Mouse (Mus musculus) MEL (cell line): Measurements from ENCODE around the gene Hebp1. TPM values are rescaled to one million over a fixed set of nuclear protein-coding genes. Genes with fewer than 3 reads are reported as not detected.

Experiments
- DNase-seq: peaks from one replicate; pipeline ENCODE4 v3.0.0; 2011; ENCODE audit warnings: low read depth, low spot score
- H3K27ac ChIP-seq: 2 replicates; pipeline ENCODE4 v1.5.1; 2012; ENCODE audit warnings: low read depth, mild to moderate bottlenecking, control low read depth, low read length, moderate library complexity; ENCODE audit not compliant: control insufficient read depth
- H3K27me3 ChIP-seq, 2 experiments: fragments of 150-350 bp in 1 of 2; sonication (generic) in 1 of 2; 2 replicates each; pipeline ENCODE4 v1.6.1; 2012; ENCODE audit warnings: low read length in 2 of 2, mild to moderate bottlenecking in 2 of 2, improper control_type of control experiment in 1 of 2, moderate library complexity in 1 of 2; ENCODE audit not compliant: insufficient read depth in 2 of 2, control insufficient read depth in 1 of 2
- H3K36me3 ChIP-seq, 2 experiments: 2 replicates each; pipeline ENCODE4 v1.6.1; 2012 to 2014; ENCODE audit warnings: low read length in 2 of 2, improper control_type of control experiment in 1 of 2, inconsistent platforms in 1 of 2, mild to moderate bottlenecking in 1 of 2; ENCODE audit not compliant: insufficient read depth in 2 of 2, control insufficient read depth in 1 of 2
- H3K4me1 ChIP-seq, 2 experiments: fragments of 150-350 bp in 1 of 2; sonication (generic) in 1 of 2; 2 replicates each; pipeline ENCODE4 v1.6.1; 2012; ENCODE audit warnings: low read length in 2 of 2, improper control_type of control experiment in 1 of 2, mild to moderate bottlenecking in 1 of 2; ENCODE audit not compliant: insufficient read depth in 2 of 2, control insufficient read depth in 1 of 2
- H3K4me3 ChIP-seq, 2 experiments: fragments of 150-350 bp in 1 of 2; sonication (generic) in 1 of 2; 2 replicates each; pipeline ENCODE4 v1.5.1; 2012; ENCODE audit warnings: low read depth in 2 of 2, low read length in 2 of 2, mild to moderate bottlenecking in 2 of 2, moderate library complexity in 2 of 2, control low read depth in 1 of 2, improper control_type of control experiment in 1 of 2; ENCODE audit not compliant: control insufficient read depth in 1 of 2, insufficient read depth in 1 of 2
- H3K79me2 ChIP-seq: 2 replicates; pipeline ENCODE4 v1.6.1; 2012; ENCODE audit warnings: mild to moderate bottlenecking, low read length, moderate library complexity; ENCODE audit not compliant: control insufficient read depth, poor library complexity, insufficient read depth
- H3K9ac ChIP-seq: 2 replicates; pipeline ENCODE4 v1.6.1; 2012; ENCODE audit warnings: low read depth, mild to moderate bottlenecking, control low read depth, low read length, moderate library complexity; ENCODE audit not compliant: control insufficient read depth, poor library complexity, severe bottlenecking
- H3K9me3 ChIP-seq: fragments of 150-350 bp; sonication (generic); replicated peaks from 2 replicates; pipeline ENCODE4 v1.6.1; 2012; ENCODE audit warnings: mild to moderate bottlenecking, low read length, improper control_type of control experiment, moderate library complexity; ENCODE audit not compliant: insufficient read depth
- CTCF ChIP-seq, 3 experiments: IDR thresholded peaks in 2 of 3; conservative IDR thresholded peaks in 1 of 3; 2 replicates each; pipeline ENCODE4 v1.5.1; 2011 to 2012; ENCODE audit warnings: low read length in 3 of 3, low read depth in 2 of 3, mild to moderate bottlenecking in 2 of 3, improper control_type of control experiment in 1 of 3, inconsistent platforms in 1 of 3, mixed read lengths in 1 of 3, moderate library complexity in 1 of 3; ENCODE audit not compliant: control insufficient read depth in 1 of 3, insufficient read depth in 1 of 3, poor library complexity in 1 of 3, severe bottlenecking in 1 of 3
- E2F4 ChIP-seq: IDR thresholded peaks from 2 replicates; pipeline ENCODE4 v1.6.1; 2011; ENCODE audit warnings: low read depth, low read length, improper control_type of control experiment, borderline replicate concordance
- ELF1 ChIP-seq: IDR thresholded peaks from 2 replicates; pipeline ENCODE4 v1.6.1; 2014; ENCODE audit warnings: low read depth, mild to moderate bottlenecking, inconsistent platforms, low read length, improper control_type of control experiment, moderate library complexity
- EP300 ChIP-seq, 2 experiments: IDR thresholded peaks; 2 replicates each; pipeline ENCODE4 v1.6.1; 2011; ENCODE audit warnings: improper control_type of control experiment in 2 of 2, low read length in 2 of 2, low read depth in 1 of 2, mild to moderate bottlenecking in 1 of 2
- ETS1 ChIP-seq: IDR thresholded peaks from 2 replicates; pipeline ENCODE4 v1.6.1; 2012; ENCODE audit warnings: low read depth, mild to moderate bottlenecking, inconsistent platforms, low read length, improper control_type of control experiment, moderate library complexity
- GATA1 ChIP-seq: IDR thresholded peaks from 2 replicates; pipeline ENCODE4 v1.6.1; 2011; ENCODE audit warnings: low read depth, low read length, improper control_type of control experiment
- JUND ChIP-seq: IDR thresholded peaks from 2 replicates; pipeline ENCODE4 v1.6.1; 2011; ENCODE audit warnings: low read depth, mild to moderate bottlenecking, improper control_type of control experiment, low read length
- MAFK ChIP-seq: IDR thresholded peaks from 2 replicates; pipeline ENCODE4 v1.6.1; 2011; ENCODE audit warnings: low read depth, mild to moderate bottlenecking, low read length, improper control_type of control experiment, borderline replicate concordance
- MXI1 ChIP-seq: IDR thresholded peaks from 2 replicates; pipeline ENCODE4 v1.6.1; 2011; ENCODE audit warnings: mild to moderate bottlenecking, low read depth, low read length, improper control_type of control experiment
- MYC ChIP-seq: IDR thresholded peaks from 2 replicates; pipeline ENCODE4 v1.6.1; 2011; ENCODE audit warnings: low read depth, mild to moderate bottlenecking, low read length, improper control_type of control experiment, moderate library complexity
- NRF1 ChIP-seq: IDR thresholded peaks from 2 replicates; pipeline ENCODE4 v1.6.1; 2014; ENCODE audit warnings: low read depth, mild to moderate bottlenecking, inconsistent platforms, low read length, improper control_type of control experiment, moderate library complexity; ENCODE audit not compliant: poor library complexity, insufficient read depth, severe bottlenecking
- POLR2A ChIP-seq, 2 experiments: IDR thresholded peaks; 2 replicates each; pipeline ENCODE4 v1.6.1; 2011 to 2012; ENCODE audit warnings: low read length in 2 of 2, mild to moderate bottlenecking in 2 of 2, control low read depth in 1 of 2, improper control_type of control experiment in 1 of 2, low read depth in 1 of 2, moderate library complexity in 1 of 2; ENCODE audit not compliant: control insufficient read depth in 1 of 2, insufficient read depth in 1 of 2, poor library complexity in 1 of 2
- SMC3 ChIP-seq: IDR thresholded peaks from 2 replicates; pipeline ENCODE4 v1.6.1; 2011; ENCODE audit warnings: low read depth, low read length, improper control_type of control experiment
- TBP ChIP-seq: IDR thresholded peaks from 2 replicates; pipeline ENCODE4 v1.8.0; 2011; ENCODE audit warnings: low read depth, low read length, improper control_type of control experiment
- TCF12 ChIP-seq: IDR thresholded peaks from 2 replicates; pipeline ENCODE4 v1.6.1; 2014; ENCODE audit warnings: low read depth, mild to moderate bottlenecking, inconsistent platforms, low read length, improper control_type of control experiment, moderate library complexity
- USF2 ChIP-seq, 2 experiments: IDR thresholded peaks; 2 replicates each; pipeline ENCODE4 v1.6.1; 2011 to 2012; ENCODE audit warnings: improper control_type of control experiment in 2 of 2, low read length in 2 of 2, borderline replicate concordance in 1 of 2, inconsistent platforms in 1 of 2, low read depth in 1 of 2, mild to moderate bottlenecking in 1 of 2; ENCODE audit not compliant: insufficient read depth in 1 of 2
- polyA plus RNA-seq, 2 experiments: library from polyadenylated mRNA; stranded (reverse) in 1 of 2; unstranded in 1 of 2; fragments of >175 nt in 1 of 2; fragments of >200 nt in 1 of 2; gene quantifications; 2 replicates each; pipeline versions ENCODE4 v1.2.1 to v1.2.4; 2012; ENCODE audit warnings: low replicate concordance in 2 of 2, low read depth in 1 of 2; ENCODE audit not compliant: insufficient read length in 2 of 2, insufficient read depth in 1 of 2, missing spikeins in 1 of 2
- total RNA-seq: library from RNA; depleted of rRNA; stranded (reverse); fragments of 300-350 nt; gene quantifications from 2 replicates; pipeline ENCODE4 v1.2.3, GENCODE M21; 2012

The Hebp1 gene
- total and polyA plus RNA-seq, 3 experiments, result 16.7 to 25.1 TPM; not detected in 1

- Histone ChIP-seq H3K4me1 (peaks cover 0 to 9% of the 10 kb centered on the region in 2 experiments; a peak in 3 of 4 replicates), H3K9me3 (no peaks in the 10 kb centered on the region), H3K4me3 (no peak overlapping the region), H3K9ac (no peak overlapping the region), H3K79me2 (no peaks in the 10 kb centered on the region; the same call in 1 of the 2 replicates), H3K36me3 (peaks cover 0 to 5% of the 10 kb centered on the region in 2 experiments; a peak in 2 of 4 replicates), H3K27me3 (no peaks in the 10 kb centered on the region), H3K27ac (no peak overlapping the region)
- TF ChIP-seq E2F4 (no peak), JUND (no peak)
- no peak for DNase-seq
Measured at GRCm38 (mm10) chr6:135162861-135163260, 35.0 kb downstream of the Hebp1 start.

DNA sequence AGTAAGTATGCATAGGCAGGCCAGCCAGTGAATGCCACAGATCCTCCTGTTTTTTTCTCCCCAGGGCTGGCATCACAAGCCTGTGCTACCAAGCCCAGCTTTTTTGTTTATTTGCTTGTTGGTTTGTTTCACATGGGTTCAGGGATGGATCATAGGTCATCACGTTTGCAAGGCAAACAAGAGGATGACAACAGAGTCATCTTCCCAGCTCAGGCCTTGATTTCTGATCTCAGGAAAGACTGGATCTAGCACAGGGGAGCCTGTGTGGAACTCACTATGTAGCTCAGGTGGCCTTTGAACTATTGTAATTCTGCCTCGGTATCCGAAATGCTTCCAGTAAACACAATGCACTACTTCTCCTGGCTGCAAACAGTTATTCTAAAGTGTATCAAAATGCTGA lies 35.5 kb downstream of the Hebp1 start:
- Histone ChIP-seq H3K27ac (no peak overlapping the region), H3K4me3 (no peak overlapping the region), H3K36me3 (peaks cover 0 to 5% of the 10 kb centered on the region in 2 experiments; a peak in 2 of 4 replicates), H3K79me2 (no peaks in the 10 kb centered on the region), H3K9me3 (no peaks in the 10 kb centered on the region), H3K9ac (no peak overlapping the region), H3K4me1 (peaks cover 0 to 6% of the 10 kb centered on the region in 2 experiments; a peak in 3 of 4 replicates), H3K27me3 (no peaks in the 10 kb centered on the region)
- DNase-seq, result no peak
- no peak for TF ChIP-seq MYC
- no peak for TF ChIP-seq TCF12
- no peak for TF ChIP-seq USF2 (IDR thresholded peaks at IDR 0.05; ENCODE audit: borderline replicate concordance in 1 of 2, insufficient read depth in 1 of 2, low read depth in 1 of 2, low read length in 2 of 2)
- TF ChIP-seq CTCF (IDR thresholded peaks at IDR 0.05 in 2 of 3, conservative IDR thresholded peaks at IDR 0.05 in 1 of 3; ENCODE audit: control insufficient read depth in 1 of 3, insufficient read depth in 1 of 3, low read depth in 2 of 3, low read length in 3 of 3, poor library complexity in 1 of 3, severe bottlenecking in 1 of 3), result no peak
- no peak for TF ChIP-seq MXI1
- TF ChIP-seq ETS1, result no peak
- TF ChIP-seq NRF1, result no peak
- TF ChIP-seq ELF1, result no peak
- TF ChIP-seq MAFK, result no peak
- no peak for TF ChIP-seq TBP
- no peak for TF ChIP-seq SMC3
- no peak for TF ChIP-seq EP300 (IDR thresholded peaks at IDR 0.05; ENCODE audit: low read depth in 1 of 2, low read length in 2 of 2)
- no peak for TF ChIP-seq POLR2A (IDR thresholded peaks at IDR 0.05; ENCODE audit: control insufficient read depth in 1 of 2, insufficient read depth in 1 of 2, low read depth in 1 of 2, low read length in 2 of 2, poor library complexity in 1 of 2)
- no peak for TF ChIP-seq GATA1
